Mouse (Mus musculus): ENCODE results near the gene Adamtsl2.

Adamtsl2 gene

GRCm38 (mm10) chr2:27119766-27120165, 40.6 kb downstream of the Adamtsl2 start:
- peak; percentile 74 for DNase-seq (ENCODE audit: low spot score)

- DNase-seq (ENCODE audit: low spot score): peak; percentile 65
Measured at GRCm38 (mm10) chr2:27120241-27120641, 41.1 kb downstream of the Adamtsl2 start.

- peak; percentile 11 for DNase-seq (ENCODE audit: low spot score)
Measured at GRCm38 (mm10) chr2:27121626-27122355, 42.6 kb downstream of the Adamtsl2 start.

GRCm38 (mm10) chr2:27122578-27122977, 43.4 kb downstream of the Adamtsl2 start:
- no peak for DNase-seq (ENCODE audit: low spot score)

- no peak for DNase-seq (ENCODE audit: low spot score)
Measured at GRCm38 (mm10) chr2:27123121-27123520, 43.9 kb downstream of the Adamtsl2 start.

GRCm38 (mm10) chr2:27125979-27126378, 46.8 kb downstream of the Adamtsl2 start:
- DNase-seq (ENCODE audit: low spot score): peak; percentile 62

GRCm38 (mm10) chr2:27126496-27126895, 47.3 kb downstream of the Adamtsl2 start:
- DNase-seq (ENCODE audit: low spot score): no peak

- DNase-seq (ENCODE audit: low spot score): no peak
Measured at GRCm38 (mm10) chr2:27128990-27129389, 49.8 kb downstream of the Adamtsl2 start.

GRCm38 (mm10) chr2:27135935-27136334, 56.8 kb downstream of the Adamtsl2 start:
- DNase-seq (ENCODE audit: low spot score): no peak

- no peak for DNase-seq (ENCODE audit: low spot score)
Measured at GRCm38 (mm10) chr2:27136336-27136735, 57.2 kb downstream of the Adamtsl2 start.

GRCm38 (mm10) chr2:27136789-27137188, 57.6 kb downstream of the Adamtsl2 start:
- DNase-seq (ENCODE audit: low spot score): no peak

GRCm38 (mm10) chr2:27138356-27138755, 59.2 kb downstream of the Adamtsl2 start:
- DNase-seq (ENCODE audit: low spot score): no peak

- DNase-seq (ENCODE audit: low spot score): no peak
Measured at GRCm38 (mm10) chr2:27141950-27142693, 62.9 kb downstream of the Adamtsl2 start, which contains the start of gene Fam163b. Fam163b (minus strand) TSS chr2:27142491.

- no peak for DNase-seq (ENCODE audit: low spot score)
Measured at GRCm38 (mm10) chr2:27144957-27145356, 65.8 kb downstream of the Adamtsl2 start.

GRCm38 (mm10) chr2:27146840-27147239, 67.7 kb downstream of the Adamtsl2 start:
- no peak for DNase-seq (ENCODE audit: low spot score)

- no peak for DNase-seq (ENCODE audit: low spot score)
Measured at GRCm38 (mm10) chr2:27149457-27149856, 70.3 kb downstream of the Adamtsl2 start.

GRCm38 (mm10) chr2:27154466-27155185, 75.4 kb downstream of the Adamtsl2 start:
- DNase-seq (ENCODE audit: low spot score): no peak

- DNase-seq (ENCODE audit: low spot score): no peak
Measured at GRCm38 (mm10) chr2:27156596-27156995, 77.4 kb downstream of the Adamtsl2 start.

Data from adipocyte (in vitro differentiated cells).